Mouse (Mus musculus): ENCODE measurements around the gene Gstt3.

DNA sequence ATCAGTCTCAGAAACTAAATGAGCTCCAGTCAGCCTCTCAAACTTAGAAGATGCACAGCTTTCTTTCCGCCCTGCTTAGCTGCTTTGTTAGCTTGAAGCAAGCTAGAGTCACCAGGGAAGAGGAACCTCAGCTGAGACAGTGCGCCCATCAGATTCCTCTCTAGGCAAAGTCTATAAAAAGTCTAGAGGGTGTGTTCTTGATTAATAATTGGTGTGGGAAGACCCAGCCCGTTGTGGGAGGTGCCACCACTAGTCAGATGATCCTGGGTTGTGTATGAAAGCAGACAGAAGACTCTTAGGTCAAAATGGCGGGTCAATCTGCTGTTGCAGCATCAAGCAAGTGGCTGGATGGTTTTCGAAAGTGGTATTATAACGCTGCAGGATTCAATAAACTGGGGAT, 14.4 kb downstream of the Gstt3 start:
- TF ChIP-seq POLR2A (IDR thresholded peaks at IDR 0.05; ENCODE audit: borderline replicate concordance, low read depth, low read length) (no peak), CTCF (IDR thresholded peaks at IDR 0.05; ENCODE audit: low read depth, low read length) (no peak)
